Mouse (Mus musculus): ENCODE data around the gene Alpi. TPM values are rescaled to one million over a fixed set of nuclear protein-coding genes. Genes with fewer than 3 reads are reported as not detected.

Gene Alpi
- polyA plus RNA-seq, 1 experiment from 2014 or later = not detected

GRCm38 (mm10) chr1:87102114-87102513 lies 708 bp upstream of the Alpi start:
- peaks cover 31% of the 10 kb centered on the region for H3K27me3 ChIP-seq (ENCODE audit: poor library complexity, severe bottlenecking)
- no peak for DNase-seq (ENCODE audit: extremely low spot score, low spot score)
- no peaks in the 10 kb centered on the region for H3K36me3 ChIP-seq (replicated peaks)
- peaks cover 8% of the 10 kb centered on the region for H3K4me1 ChIP-seq
- 85% methylated on average over 3 of the region's 3 CpGs for WGBS
- no peaks in the 10 kb centered on the region for H3K9me3 ChIP-seq
- no peak overlapping the region for H3K4me3 ChIP-seq
- no peak overlapping the region for H3K27ac ChIP-seq

DNA sequence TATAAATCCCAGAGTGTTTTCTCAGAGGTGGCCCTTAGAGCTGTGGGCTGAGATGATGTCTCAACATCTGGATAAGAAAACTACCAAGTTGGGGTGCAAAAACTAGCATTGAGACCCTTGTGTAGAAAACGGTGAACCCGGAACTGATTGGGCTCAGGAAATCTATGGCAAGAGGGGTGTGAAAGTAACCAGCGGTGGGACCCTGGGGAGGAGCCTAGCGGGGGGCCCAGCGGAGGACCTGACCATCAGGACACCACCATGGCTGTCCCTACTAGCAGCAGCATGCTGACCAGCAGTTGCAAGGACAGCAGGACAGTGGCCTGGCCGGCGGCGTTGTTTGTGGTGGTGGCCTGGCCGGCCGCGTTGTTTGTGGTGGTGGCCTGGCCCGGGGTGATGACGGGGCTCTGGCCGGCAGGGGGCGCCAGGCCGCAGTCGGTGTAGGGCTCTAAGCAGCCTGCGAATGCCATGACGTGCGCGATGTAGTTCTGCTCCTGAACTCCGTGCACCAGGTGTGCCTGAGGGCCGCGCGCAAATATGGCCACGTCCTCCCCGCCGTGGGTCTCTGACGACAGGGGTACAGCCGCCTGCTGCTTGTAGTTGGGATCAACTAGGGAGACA lies 2.9 kb downstream of the Alpi start:
- Histone ChIP-seq H3K36me3 (replicated peaks) (no peaks in the 10 kb centered on the region), H3K4me3 (peak overlapping the region; percentile 31), H3K27me3 (ENCODE audit: poor library complexity, severe bottlenecking) (peaks cover 40% of the 10 kb centered on the region), H3K27ac (0 out of 2 replicates have a peak overlapping the region, but pooled peaks have one; percentile 44), H3K4me1 (peaks cover 8% of the 10 kb centered on the region), H3K9me3 (no peaks in the 10 kb centered on the region)
- WGBS = 12% methylated on average over 30 of the region's 30 CpGs
- DNase-seq (ENCODE audit: extremely low spot score, low spot score) = peak; percentile 71

GRCm38 (mm10) chr1:87095642-87096041 lies 5.8 kb downstream of the Alpi start:
- H3K27me3 ChIP-seq (ENCODE audit: poor library complexity, severe bottlenecking) = peaks cover 40% of the 10 kb centered on the region
- H3K9me3 ChIP-seq = no peaks in the 10 kb centered on the region
- WGBS = 81% methylated on average over 8 of the region's 8 CpGs
- peaks cover 5% of the 10 kb centered on the region for H3K4me1 ChIP-seq
- H3K4me3 ChIP-seq = no peak overlapping the region
- no peak for DNase-seq (ENCODE audit: extremely low spot score, low spot score)
- H3K27ac ChIP-seq = no peak overlapping the region
- no peaks in the 10 kb centered on the region for H3K36me3 ChIP-seq (replicated peaks)

GRCm38 (mm10) chr1:87089828-87090227 lies 11.6 kb downstream of the Alpi start, which contains the start of gene Alppl2:
TSS of gene Alppl2 (minus strand) at chr1:87089928.
- no peaks in the 10 kb centered on the region; the same call in 1 of the 2 replicates for H3K9me3 ChIP-seq
- DNase-seq (ENCODE audit: extremely low spot score, low spot score) = no peak
- H3K4me1 ChIP-seq = no peaks in the 10 kb centered on the region
- no peak within 1 kb of the TSS for H3K27ac ChIP-seq
- no peak within 1 kb of the TSS for H3K4me3 ChIP-seq
- no peaks in the 10 kb centered on the region for H3K36me3 ChIP-seq (replicated peaks)
- 85% methylated on average over 4 of the region's 4 CpGs for WGBS
- no peaks in the 10 kb centered on the region for H3K27me3 ChIP-seq (ENCODE audit: poor library complexity, severe bottlenecking)

GRCm38 (mm10) chr1:87089251-87089650 lies 12.2 kb downstream of the Alpi start:
- Histone ChIP-seq H3K9me3 (no peaks in the 10 kb centered on the region; the same call in 1 of the 2 replicates), H3K36me3 (replicated peaks) (no peaks in the 10 kb centered on the region), H3K27ac (no peak overlapping the region), H3K4me1 (no peaks in the 10 kb centered on the region), H3K4me3 (no peak overlapping the region), H3K27me3 (ENCODE audit: poor library complexity, severe bottlenecking) (no peaks in the 10 kb centered on the region)
- WGBS = 89% methylated on average over 11 of the region's 11 CpGs
- DNase-seq (ENCODE audit: extremely low spot score, low spot score) = no peak

GRCm38 (mm10) chr1:87086964-87087363 lies 14.4 kb downstream of the Alpi start:
- H3K36me3 ChIP-seq (replicated peaks) = no peaks in the 10 kb centered on the region
- 76% methylated on average over 17 of the region's 17 CpGs for WGBS
- no peaks in the 10 kb centered on the region for H3K4me1 ChIP-seq
- no peak overlapping the region for H3K27ac ChIP-seq
- H3K27me3 ChIP-seq (ENCODE audit: poor library complexity, severe bottlenecking) = no peaks in the 10 kb centered on the region
- no peak overlapping the region for H3K4me3 ChIP-seq
- no peaks in the 10 kb centered on the region; the same call in 1 of the 2 replicates for H3K9me3 ChIP-seq
- DNase-seq (ENCODE audit: extremely low spot score, low spot score) = no peak

DNA sequence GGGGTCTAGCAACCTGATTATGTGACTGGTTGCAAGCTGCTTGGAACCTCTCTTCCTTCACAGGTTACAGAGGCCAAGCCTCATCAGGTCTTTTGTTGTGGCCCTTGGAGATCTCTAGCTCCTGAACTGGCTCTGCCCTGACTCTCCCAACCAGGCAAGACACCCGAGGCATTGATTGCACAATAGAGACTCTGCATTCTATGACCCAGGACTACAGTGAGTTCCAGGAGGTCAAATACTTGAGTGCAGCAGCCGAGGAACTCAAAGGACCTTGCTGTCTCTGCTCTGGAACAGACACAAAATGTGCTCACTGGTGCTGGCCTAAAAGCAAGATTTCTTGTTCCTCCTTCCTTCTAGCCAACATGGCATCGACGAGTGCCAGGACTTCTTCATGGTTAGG lies 15.2 kb downstream of the Alpi start:
- 84% methylated on average over 4 of the region's 4 CpGs for WGBS
- Histone ChIP-seq H3K9me3 (no peaks in the 10 kb centered on the region; the same call in 1 of the 2 replicates), H3K27me3 (ENCODE audit: poor library complexity, severe bottlenecking) (no peaks in the 10 kb centered on the region), H3K4me3 (no peak overlapping the region), H3K4me1 (no peaks in the 10 kb centered on the region), H3K27ac (no peak overlapping the region), H3K36me3 (replicated peaks) (no peaks in the 10 kb centered on the region)
- no peak for DNase-seq (ENCODE audit: extremely low spot score, low spot score)

DNA sequence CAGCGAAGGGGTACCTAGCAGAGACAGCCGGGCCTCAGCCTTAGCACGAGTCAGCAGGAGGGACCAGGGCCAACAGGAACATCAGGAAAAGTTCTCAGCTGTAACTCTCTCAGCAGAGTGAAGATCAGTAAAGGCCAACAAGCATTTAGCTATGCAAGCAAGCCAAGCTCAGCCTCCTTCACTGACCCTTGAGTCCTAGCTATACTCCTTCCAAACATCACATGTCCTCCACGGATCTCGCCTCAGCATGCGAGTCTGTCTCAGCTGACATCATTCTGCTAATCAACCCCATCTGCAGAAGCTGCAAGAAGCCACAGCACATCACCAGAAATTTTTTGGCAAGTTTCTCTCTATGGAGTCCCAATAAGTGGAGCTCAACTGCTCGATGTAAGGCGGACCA lies 27.6 kb downstream of the Alpi start:
- no peak for DNase-seq (ENCODE audit: extremely low spot score, low spot score)
- Histone ChIP-seq H3K9me3 (no peaks in the 10 kb centered on the region), H3K4me1 (no peaks in the 10 kb centered on the region), H3K4me3 (no peak overlapping the region), H3K27ac (no peak overlapping the region), H3K36me3 (replicated peaks) (no peaks in the 10 kb centered on the region), H3K27me3 (ENCODE audit: poor library complexity, severe bottlenecking) (no peaks in the 10 kb centered on the region)
- WGBS = 88% methylated on average over 8 of the region's 8 CpGs

DNA sequence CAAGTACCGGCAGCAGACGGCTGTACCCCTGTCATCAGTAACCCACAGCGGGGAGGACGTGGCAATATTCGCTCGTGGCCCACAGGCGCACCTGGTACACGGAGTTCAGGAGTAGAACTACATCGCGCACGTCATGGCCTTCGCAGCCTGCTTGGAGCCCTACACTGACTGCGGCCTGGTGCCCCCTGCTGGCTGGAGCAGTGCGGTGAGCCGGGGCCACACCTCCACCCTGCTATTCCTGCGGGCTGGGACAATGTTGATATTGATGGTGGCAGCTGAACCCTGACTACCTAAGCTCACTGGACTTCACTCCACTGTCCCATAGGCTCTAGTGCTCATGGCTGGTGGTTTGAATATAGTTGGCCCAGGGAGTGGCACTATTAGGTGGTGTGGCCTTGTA lies 30.7 kb downstream of the Alpi start:
- H3K36me3 ChIP-seq (replicated peaks) = no peaks in the 10 kb centered on the region
- peak; percentile 25 for DNase-seq (ENCODE audit: extremely low spot score, low spot score)
- 46% methylated on average over 16 of the region's 16 CpGs for WGBS
- H3K4me1 ChIP-seq = peaks cover 7% of the 10 kb centered on the region
- H3K27me3 ChIP-seq (ENCODE audit: poor library complexity, severe bottlenecking) = no peaks in the 10 kb centered on the region
- H3K4me3 ChIP-seq = no peak overlapping the region
- H3K9me3 ChIP-seq = no peaks in the 10 kb centered on the region
- no peak overlapping the region for H3K27ac ChIP-seq

- no peak overlapping the region for H3K4me3 ChIP-seq
- no peak overlapping the region for H3K27ac ChIP-seq
- no peak for DNase-seq (ENCODE audit: extremely low spot score, low spot score)
- H3K9me3 ChIP-seq = no peaks in the 10 kb centered on the region
- H3K27me3 ChIP-seq (ENCODE audit: poor library complexity, severe bottlenecking) = no peaks in the 10 kb centered on the region
- H3K36me3 ChIP-seq (replicated peaks) = no peaks in the 10 kb centered on the region
- H3K4me1 ChIP-seq = 0 out of 2 replicates have a peak, but pooled peaks cover 3% of the 10 kb centered on the region
Observed at GRCm38 (mm10) chr1:87060913-87061312, 40.5 kb downstream of the Alpi start.

GRCm38 (mm10) chr1:87059042-87059665 lies 42.3 kb downstream of the Alpi start:
- 0 out of 2 replicates have a peak, but pooled peaks cover 3% of the 10 kb centered on the region for H3K4me1 ChIP-seq
- WGBS = 84% methylated on average over 8 of the region's 8 CpGs
- no peaks in the 10 kb centered on the region for H3K27me3 ChIP-seq (ENCODE audit: poor library complexity, severe bottlenecking)
- no peak for DNase-seq (ENCODE audit: extremely low spot score, low spot score)
- H3K27ac ChIP-seq = no peak overlapping the region
- H3K36me3 ChIP-seq (replicated peaks) = no peaks in the 10 kb centered on the region
- H3K9me3 ChIP-seq = no peaks in the 10 kb centered on the region
- no peak overlapping the region for H3K4me3 ChIP-seq

DNA sequence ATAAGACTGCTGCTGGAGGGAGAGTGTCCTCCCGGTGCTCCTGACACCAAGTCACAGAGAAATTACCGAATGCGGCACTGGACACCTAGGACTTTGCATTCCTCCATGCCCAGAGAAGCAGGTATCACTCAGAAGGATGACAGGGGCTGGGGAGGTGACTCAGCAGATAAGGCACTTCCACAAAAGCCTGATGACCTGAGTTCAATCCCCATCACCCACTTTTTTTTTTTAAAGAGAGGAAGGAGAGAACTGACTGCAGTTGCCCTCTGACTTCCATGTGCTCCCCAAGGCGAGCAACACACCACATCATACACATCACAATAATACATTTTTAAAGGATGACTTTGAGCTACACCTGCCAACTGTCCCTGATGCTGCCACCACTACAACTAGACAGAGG lies 44.3 kb downstream of the Alpi start:
- H3K9me3 ChIP-seq = no peaks in the 10 kb centered on the region
- H3K4me1 ChIP-seq = 0 out of 2 replicates have a peak, but pooled peaks cover 3% of the 10 kb centered on the region
- no peak overlapping the region for H3K4me3 ChIP-seq
- no peaks in the 10 kb centered on the region for H3K27me3 ChIP-seq (ENCODE audit: poor library complexity, severe bottlenecking)
- DNase-seq (ENCODE audit: extremely low spot score, low spot score) = no peak
- no peaks in the 10 kb centered on the region for H3K36me3 ChIP-seq (replicated peaks)
- no peak overlapping the region for H3K27ac ChIP-seq
- 87% methylated on average over 4 of the region's 4 CpGs for WGBS

GRCm38 (mm10) chr1:87051369-87051768 lies 50.0 kb downstream of the Alpi start:
- Histone ChIP-seq H3K9me3 (no peaks in the 10 kb centered on the region), H3K27me3 (ENCODE audit: poor library complexity, severe bottlenecking) (no peaks in the 10 kb centered on the region), H3K4me1 (no peaks in the 10 kb centered on the region), H3K4me3 (no peak overlapping the region), H3K27ac (no peak overlapping the region), H3K36me3 (replicated peaks) (peaks cover 15% of the 10 kb centered on the region; the same call in 1 of the 2 replicates)
- WGBS = 84% methylated on average over 4 of the region's 4 CpGs
- DNase-seq (ENCODE audit: extremely low spot score, low spot score) = no peak

Data from forebrain, embryonic 10.5 days (tissue).